Mouse (Mus musculus): ENCODE results near the gene Lyg1. TPM values are rescaled to one million over a fixed set of nuclear protein-coding genes. Genes with fewer than 3 reads are reported as not detected.

The Lyg1 gene
- polyA plus RNA-seq, 1 experiment from 2014 or later, result not detected

Other genes with a start within 250 kb of the Lyg1 start
- 7.9 and 11.5 TPM in 2 replicates for gene 2010300C02Rik, start 237.7 kb downstream of the Lyg1 start, polyA plus RNA-seq (2015; fragmentation: Nextera tagmentation; extraction: Ambion mirVana)
- gene Tsga10, start 91.3 kb downstream of the Lyg1 start, polyA plus RNA-seq (2015; fragmentation: Nextera tagmentation; extraction: Ambion mirVana), result 8.3 and 8.9 TPM in 2 replicates
- 6.6 and 9.3 TPM in 2 replicates for gene Lipt1, start 86.0 kb downstream of the Lyg1 start, polyA plus RNA-seq (2015; fragmentation: Nextera tagmentation; extraction: Ambion mirVana)
- 23.5 and 23.8 TPM in 2 replicates for gene Mitd1, start 67.3 kb downstream of the Lyg1 start, polyA plus RNA-seq (2015; fragmentation: Nextera tagmentation; extraction: Ambion mirVana)
- gene Mrpl30, start 67.3 kb downstream of the Lyg1 start, polyA plus RNA-seq (2015; fragmentation: Nextera tagmentation; extraction: Ambion mirVana), result 237 and 239 TPM in 2 replicates
- gene Lyg2, start 41.3 kb downstream of the Lyg1 start, polyA plus RNA-seq (2015; fragmentation: Nextera tagmentation; extraction: Ambion mirVana), result 1.7 and 1.8 TPM in 2 replicates
- gene Txndc9, start 40.1 kb upstream of the Lyg1 start, polyA plus RNA-seq (2015; fragmentation: Nextera tagmentation; extraction: Ambion mirVana), result 127 and 148 TPM in 2 replicates
- gene Eif5b, start 40.3 kb upstream of the Lyg1 start, polyA plus RNA-seq (2015; fragmentation: Nextera tagmentation; extraction: Ambion mirVana), result 25.9 and 29.5 TPM in 2 replicates
- gene Rev1, start 172.0 kb upstream of the Lyg1 start, polyA plus RNA-seq (2015; fragmentation: Nextera tagmentation; extraction: Ambion mirVana), result 27.6 and 27.9 TPM in 2 replicates